Mouse (Mus musculus) liver, embryonic 13.5 days (tissue): ENCODE measurements around the gene Clstn1. TPM values are rescaled to one million over a fixed set of nuclear protein-coding genes. Genes with fewer than 3 reads are reported as not detected.
A peak's percentile ranks its signal among the peaks of the same experiment; 100 is the strongest.

ENCODE experiments used
- ATAC-seq: fragments of 200-750 bp; cut with Nextera tagmentation; 2 replicates; pipeline ENCODE4 v1.8.0; 2017; ENCODE audit warnings: low read depth, mild to moderate bottlenecking, moderate number of reproducible peaks, moderate library complexity
- DNase-seq: peaks from one replicate; pipeline ENCODE4 v3.0.0; 2022
- H3K27ac ChIP-seq: fragments of 300-500 bp; sonication (generic); 2 replicates; pipeline ENCODE4 v1.5.1; 2015; ENCODE audit warnings: moderate library complexity, mild to moderate bottlenecking, inconsistent platforms
- H3K27me3 ChIP-seq: fragments of 300-500 bp; sonication (generic); 2 replicates; pipeline ENCODE4 v1.6.1; 2015; ENCODE audit warnings: mild to moderate bottlenecking, inconsistent platforms
- H3K36me3 ChIP-seq: fragments of 300-500 bp; sonication (generic); 2 replicates; pipeline ENCODE4 v1.6.1; 2015; ENCODE audit warnings: mild to moderate bottlenecking, inconsistent platforms
- H3K4me1 ChIP-seq: fragments of 300-500 bp; sonication (generic); replicated peaks from 2 replicates; pipeline ENCODE4 v1.6.1; 2015; ENCODE audit warnings: inconsistent platforms
- H3K4me2 ChIP-seq: fragments of 300-500 bp; sonication (generic); 2 replicates; pipeline ENCODE4 v1.6.1; 2015; ENCODE audit warnings: inconsistent platforms, mild to moderate bottlenecking, moderate library complexity
- H3K4me3 ChIP-seq: fragments of 300-500 bp; sonication (generic); replicated peaks from 2 replicates; pipeline ENCODE4 v1.5.1; 2015; ENCODE audit warnings: mild to moderate bottlenecking, inconsistent platforms
- H3K9ac ChIP-seq: fragments of 300-500 bp; sonication (generic); 2 replicates; pipeline ENCODE4 v1.6.1; 2015; ENCODE audit warnings: mild to moderate bottlenecking, inconsistent platforms
- H3K9me3 ChIP-seq: fragments of 300-500 bp; sonication (generic); replicated peaks from 2 replicates; pipeline ENCODE4 v1.6.1; 2016; ENCODE audit warnings: inconsistent platforms
- WGBS: fragments of 180-500 bp; shearing (Covaris S2); methylation state at CpG from one replicate; pipeline ENCODE4 v1.1.7; 2015; ENCODE audit not compliant: insufficient replicate concordance; 5-methylcytosine and 5-hydroxymethylcytosine counted together
- polyA plus RNA-seq: library from polyadenylated mRNA; unstranded; fragments of >200 nt; fragmentation: Nextera tagmentation; extraction: Ambion mirVana; gene quantifications from 2 replicates; pipeline ENCODE4 v1.2.1, GENCODE M21; 2015

Gene Clstn1
- 2.6 and 2.9 TPM in 2 replicates for polyA plus RNA-seq

DNA sequence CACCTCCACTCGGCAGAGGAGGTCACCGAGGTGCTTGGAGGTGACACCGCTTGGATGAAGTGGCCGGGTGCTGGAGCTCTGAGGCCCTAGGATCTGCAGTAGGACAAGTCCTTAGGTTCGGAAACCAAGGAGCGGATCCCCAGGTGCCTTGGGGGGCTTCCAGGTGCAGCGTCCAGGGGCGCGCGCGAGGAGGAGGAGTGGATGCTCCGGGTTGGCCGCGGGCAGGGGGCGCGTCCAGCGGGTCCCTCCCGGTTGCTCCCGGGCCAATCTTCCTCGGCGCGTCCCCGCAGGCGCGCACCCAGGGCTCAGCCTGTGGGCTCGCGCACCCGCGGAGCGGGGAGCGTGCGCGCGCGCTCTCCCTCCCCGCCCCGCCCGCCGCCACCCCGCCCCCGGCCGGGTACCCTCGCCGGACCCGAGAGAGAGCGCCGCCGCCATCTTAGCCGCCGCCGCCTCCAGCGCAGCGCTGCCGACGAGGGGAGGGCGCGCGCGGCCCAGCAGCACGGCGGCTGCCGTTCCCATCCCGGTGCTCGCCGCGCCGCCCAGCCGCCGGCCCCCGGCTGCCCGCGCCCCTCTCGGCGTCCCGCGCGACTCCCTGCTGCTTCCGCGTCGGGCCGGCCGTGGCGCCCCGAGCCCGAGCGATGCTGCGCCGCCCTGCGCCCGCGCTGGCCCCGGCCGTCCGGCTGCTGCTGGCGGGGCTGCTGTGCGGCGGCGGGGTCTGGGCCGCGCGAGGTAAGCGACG is at the start of gene Clstn1:
Gene Clstn1, plus strand, starts transcription at position 425 of the 739 bp plus-strand sequence.
- Histone ChIP-seq H3K9ac (peak within 1 kb of the TSS; percentile 57), H3K36me3 (no peaks in the 10 kb centered on the region), H3K4me3 (peak within 1 kb of the TSS; percentile 64), H3K27ac (no peak within 1 kb of the TSS), H3K4me1 (peaks cover 17% of the 10 kb centered on the region; the same call in 1 of the 2 replicates), H3K4me2 (peak within 1 kb of the TSS; percentile 74), H3K9me3 (no peaks in the 10 kb centered on the region), H3K27me3 (peaks cover 74% of the 10 kb centered on the region)
- ATAC-seq (0 out of 2 replicates have a peak, but pooled peaks have one; percentile 45), DNase-seq (no peak)
- 2% methylated on average over 73 of the region's 103 CpGs for WGBS

DNA sequence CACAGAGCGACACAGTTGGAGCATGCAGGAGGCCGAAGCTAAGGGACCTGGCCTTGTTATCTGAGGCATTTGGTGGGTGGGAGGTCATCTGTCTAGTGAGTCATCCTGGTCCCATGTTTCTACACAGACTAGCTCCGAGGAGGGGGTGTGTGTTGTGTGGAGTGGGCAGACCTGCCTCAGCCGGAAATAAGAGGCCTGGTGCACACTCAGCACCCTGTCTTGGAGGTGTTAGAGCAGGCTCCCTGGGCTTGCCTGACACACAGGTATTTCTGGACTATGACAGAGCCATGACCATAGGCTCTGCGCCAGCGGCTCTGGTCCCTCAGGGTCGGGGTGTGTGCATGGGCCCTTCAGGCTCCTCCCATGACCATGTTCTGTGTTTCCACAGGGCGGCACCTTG is 46.8 kb upstream of the Clstn1 start:
- H3K4me3 ChIP-seq = no peak overlapping the region
- ATAC-seq (no peak), DNase-seq (no peak)
- H3K4me1 ChIP-seq = peaks cover 4% of the 10 kb centered on the region
- no peaks in the 10 kb centered on the region for H3K9me3 ChIP-seq
- no peaks in the 10 kb centered on the region for H3K36me3 ChIP-seq
- WGBS = 65% methylated on average over 8 of the region's 8 CpGs
- H3K27ac ChIP-seq = no peak overlapping the region
- H3K27me3 ChIP-seq = no peaks in the 10 kb centered on the region
- H3K9ac ChIP-seq = no peak overlapping the region
- H3K4me2 ChIP-seq = no peak overlapping the region

DNA sequence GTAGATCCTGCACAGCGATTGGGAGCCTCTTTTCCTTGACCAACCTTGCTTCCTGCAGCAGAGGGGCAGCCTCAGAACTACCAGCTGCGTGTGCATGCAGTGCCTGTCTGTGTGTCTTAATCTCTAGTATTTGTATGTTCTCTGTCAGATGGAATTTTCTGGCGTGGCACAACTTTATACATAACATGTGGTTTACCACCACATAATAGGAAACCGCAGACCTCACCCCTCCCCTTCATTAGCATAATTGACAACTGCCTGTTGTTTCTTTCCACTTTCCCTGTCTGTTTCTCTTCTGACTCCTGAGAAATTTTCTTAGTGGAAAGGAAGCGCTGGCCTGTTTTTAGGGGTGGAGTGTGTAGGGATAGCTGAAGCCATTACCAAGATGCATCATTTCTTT is 44.3 kb upstream of the Clstn1 start:
- no peak overlapping the region for H3K27ac ChIP-seq
- ATAC-seq = no peak
- WGBS = 39% methylated on average over 5 of the region's 5 CpGs

DNA sequence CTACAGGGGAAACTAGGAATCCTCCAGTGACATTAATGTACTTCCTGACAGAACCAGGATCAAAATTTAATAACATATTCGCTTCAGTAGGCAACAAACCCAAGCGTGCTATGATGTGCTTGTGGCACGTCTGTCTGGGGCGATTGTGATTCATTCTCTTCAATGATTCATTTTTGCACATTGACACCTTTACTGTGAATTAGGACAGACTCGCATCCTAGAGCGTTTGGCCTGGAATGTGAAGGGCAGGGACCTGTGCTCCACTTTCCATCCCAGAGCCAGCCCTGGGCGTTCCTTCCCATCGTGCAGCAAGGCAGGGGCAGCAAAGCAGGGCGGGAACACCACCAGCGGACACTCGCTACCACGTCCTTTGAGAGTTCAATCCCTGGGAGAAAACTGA is 43.8 kb upstream of the Clstn1 start:
- no peak for ATAC-seq
- no peak for DNase-seq
- Histone ChIP-seq H3K4me2 (no peak overlapping the region), H3K27me3 (no peaks in the 10 kb centered on the region), H3K36me3 (no peaks in the 10 kb centered on the region), H3K9me3 (no peaks in the 10 kb centered on the region), H3K27ac (no peak overlapping the region), H3K4me1 (peaks cover 17% of the 10 kb centered on the region), H3K4me3 (no peak overlapping the region), H3K9ac (no peak overlapping the region)
- WGBS = 73% methylated on average over 12 of the region's 12 CpGs

More for the DNA sequence above, 44.3 kb upstream of the Clstn1 start:
- H3K27me3 ChIP-seq = no peaks in the 10 kb centered on the region
- peaks cover 12% of the 10 kb centered on the region for H3K4me1 ChIP-seq
- DNase-seq = no peak
- H3K36me3 ChIP-seq = no peaks in the 10 kb centered on the region
- no peak overlapping the region for H3K9ac ChIP-seq
- H3K4me2 ChIP-seq = no peak overlapping the region
- no peaks in the 10 kb centered on the region for H3K9me3 ChIP-seq
- no peak overlapping the region for H3K4me3 ChIP-seq

DNA sequence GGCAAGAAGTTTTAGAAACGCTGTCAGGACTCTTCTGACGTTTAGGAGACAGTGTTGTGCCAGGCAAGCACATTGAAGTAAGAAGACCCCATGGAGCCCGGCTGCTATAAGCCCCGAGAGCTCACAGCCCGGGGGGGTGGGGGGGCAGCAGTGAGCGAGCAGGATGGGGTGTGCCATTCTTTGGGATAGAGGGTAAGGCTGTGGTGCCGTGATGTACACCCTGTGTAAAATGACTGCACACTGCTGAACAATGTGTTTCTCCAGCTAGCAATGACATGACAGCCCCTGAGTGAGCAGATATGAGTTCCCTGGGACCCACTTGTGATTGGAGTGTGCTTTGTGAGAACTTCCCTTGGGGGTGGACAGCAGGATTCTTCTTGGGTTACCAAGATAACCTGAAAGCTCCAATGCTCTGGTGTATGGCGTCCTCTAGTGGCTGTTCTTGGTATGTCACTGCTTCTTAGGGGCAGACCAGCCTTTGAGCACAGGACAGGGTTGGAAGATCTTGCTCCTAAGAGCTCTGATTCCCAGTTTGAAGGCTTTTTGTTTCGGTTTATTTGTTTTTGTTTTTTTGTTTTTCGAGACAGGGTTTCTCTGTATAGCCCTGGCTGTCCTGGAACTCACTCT is 43.2 kb upstream of the Clstn1 start:
- Histone ChIP-seq H3K27me3 (no peaks in the 10 kb centered on the region), H3K27ac (no peak overlapping the region), H3K36me3 (no peaks in the 10 kb centered on the region), H3K4me3 (no peak overlapping the region), H3K9me3 (no peaks in the 10 kb centered on the region), H3K9ac (no peak overlapping the region), H3K4me1 (peaks cover 18% of the 10 kb centered on the region), H3K4me2 (no peak overlapping the region)
- WGBS = 40% methylated on average over 10 of the region's 10 CpGs
- ATAC-seq (no peak), DNase-seq (peak; percentile 49)

DNA sequence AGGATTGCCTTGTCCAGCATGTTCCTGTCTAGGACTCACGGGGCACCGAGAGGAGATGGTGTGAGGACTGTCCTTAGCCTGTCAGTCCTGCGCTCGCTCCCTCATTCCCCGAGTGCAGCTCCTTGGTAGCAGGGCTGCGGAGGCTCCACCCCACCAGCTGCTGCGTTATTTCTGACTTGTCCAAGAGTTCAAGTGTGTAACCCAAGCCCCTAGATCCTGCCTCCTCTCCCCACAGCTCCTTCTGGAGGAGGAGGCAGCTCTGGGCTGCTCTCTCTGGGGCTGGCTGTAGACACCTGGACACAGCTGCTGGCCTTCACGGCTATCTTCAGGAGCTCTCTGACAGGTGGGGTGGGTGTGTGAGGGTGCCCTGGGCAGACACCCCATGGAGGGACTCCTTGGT is 41.4 kb upstream of the Clstn1 start:
- WGBS = 81% methylated on average over 8 of the region's 8 CpGs
- no peak overlapping the region for H3K27ac ChIP-seq
- DNase-seq (no peak), ATAC-seq (no peak)
- no peak overlapping the region for H3K4me2 ChIP-seq
- no peaks in the 10 kb centered on the region for H3K36me3 ChIP-seq
- no peak overlapping the region for H3K4me3 ChIP-seq
- no peak overlapping the region for H3K9ac ChIP-seq
- no peaks in the 10 kb centered on the region for H3K9me3 ChIP-seq
- peaks cover 18% of the 10 kb centered on the region for H3K4me1 ChIP-seq
- no peaks in the 10 kb centered on the region for H3K27me3 ChIP-seq

DNA sequence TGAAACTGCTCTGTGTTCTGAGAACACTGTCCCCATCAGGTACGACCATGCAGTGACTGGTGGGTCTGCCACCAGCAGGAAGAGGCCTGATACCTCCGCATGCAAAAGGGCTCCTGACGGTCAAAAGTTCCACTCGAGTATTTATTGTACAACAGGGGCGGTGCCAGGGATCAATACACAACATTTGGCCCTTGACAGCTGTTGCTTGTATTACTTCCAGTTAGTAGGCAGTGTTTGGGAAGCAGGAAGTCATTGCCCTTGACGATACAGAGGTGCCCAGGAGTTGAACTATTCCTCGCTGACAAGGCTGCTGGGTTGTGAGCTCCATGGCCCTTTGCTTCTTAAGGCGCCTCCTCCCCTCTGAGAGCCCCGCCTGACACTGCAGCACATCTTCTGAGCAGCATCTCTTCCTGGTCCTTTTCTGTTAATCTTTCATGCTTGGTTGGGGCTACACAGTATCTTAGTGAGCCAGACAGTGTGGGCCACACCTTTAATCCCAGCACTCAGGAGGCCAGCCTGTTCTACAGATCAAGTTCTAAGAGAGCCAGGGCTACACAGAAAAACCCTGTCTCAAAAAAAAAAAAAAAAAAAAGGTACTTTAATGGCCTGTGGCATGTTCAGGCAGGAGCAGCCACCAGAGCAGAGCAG is 39.3 kb upstream of the Clstn1 start:
- peak; percentile 79 for ATAC-seq
- H3K36me3 ChIP-seq = no peaks in the 10 kb centered on the region
- no peaks in the 10 kb centered on the region for H3K27me3 ChIP-seq
- peak; percentile 32 for DNase-seq
- no peak overlapping the region for H3K9ac ChIP-seq
- H3K4me2 ChIP-seq = no peak overlapping the region
- no peak overlapping the region for H3K4me3 ChIP-seq
- peaks cover 14% of the 10 kb centered on the region for H3K4me1 ChIP-seq
- H3K9me3 ChIP-seq = no peaks in the 10 kb centered on the region
- WGBS = 58% methylated on average over 9 of the region's 9 CpGs
- no peak overlapping the region for H3K27ac ChIP-seq

DNA sequence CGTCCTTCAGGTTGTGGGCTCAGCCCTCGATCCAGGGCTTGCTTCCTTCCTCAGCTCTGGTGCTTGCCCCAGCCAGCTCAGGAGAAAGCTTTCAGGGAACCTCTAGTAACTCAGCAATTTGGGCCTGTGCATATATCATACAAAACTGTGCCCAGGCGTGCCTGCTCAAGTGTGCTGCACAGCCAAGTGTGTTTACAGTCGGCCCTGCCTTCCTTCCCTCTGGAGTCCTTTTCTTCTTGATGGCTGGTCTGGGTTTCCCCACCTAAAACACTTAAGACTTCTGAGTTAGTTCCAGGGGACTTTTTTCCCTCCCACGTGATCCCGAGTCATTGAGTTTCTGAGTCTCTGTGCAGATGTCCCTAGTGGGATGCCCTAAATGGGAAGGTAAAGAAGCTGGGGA is 38.7 kb upstream of the Clstn1 start:
- Histone ChIP-seq H3K27ac (no peak overlapping the region), H3K9ac (no peak overlapping the region), H3K4me3 (no peak overlapping the region), H3K4me2 (no peak overlapping the region), H3K4me1 (peaks cover 14% of the 10 kb centered on the region), H3K36me3 (no peaks in the 10 kb centered on the region), H3K27me3 (no peaks in the 10 kb centered on the region), H3K9me3 (no peaks in the 10 kb centered on the region)
- 66% methylated on average over 6 of the region's 6 CpGs for WGBS
- ATAC-seq (no peak), DNase-seq (no peak)

DNA sequence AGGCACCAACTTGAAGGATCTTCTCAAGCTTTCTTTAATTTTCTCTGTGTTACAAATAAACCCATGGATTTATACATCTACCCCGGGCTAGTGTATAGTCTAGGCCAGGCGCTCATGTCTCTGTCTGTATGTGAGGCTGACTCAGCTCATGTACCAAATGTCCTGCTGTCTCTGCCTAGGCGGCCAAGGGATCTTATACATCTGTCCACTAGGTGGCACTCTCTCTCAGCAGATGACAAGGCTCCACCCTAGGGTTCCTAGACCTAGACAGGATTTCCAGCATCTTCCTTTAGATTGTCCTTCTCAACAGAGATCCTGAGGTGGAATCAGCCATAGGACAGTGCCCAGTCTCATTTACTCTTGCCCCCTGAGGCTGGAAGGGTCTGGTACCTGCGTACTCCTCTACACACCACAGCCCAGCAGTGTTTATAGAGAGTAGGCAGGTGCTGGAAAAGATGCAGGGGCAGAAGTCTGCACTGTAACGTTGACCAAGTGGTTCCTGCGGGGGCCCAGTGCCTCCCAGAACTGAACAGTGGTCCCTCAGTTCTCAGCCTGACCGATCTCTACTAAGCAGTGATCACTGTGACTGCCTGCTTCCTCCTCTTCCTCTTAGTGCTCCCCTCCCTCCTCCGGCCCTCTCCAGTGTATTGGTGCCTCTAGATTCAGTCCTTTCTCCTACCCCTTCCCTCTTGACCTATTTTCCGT is 36.9 kb upstream of the Clstn1 start:
- DNase-seq (peak; percentile 58), ATAC-seq (peak; percentile 47)
- Histone ChIP-seq H3K4me1 (peaks cover 14% of the 10 kb centered on the region), H3K27ac (no peak overlapping the region), H3K4me3 (no peak overlapping the region), H3K27me3 (no peaks in the 10 kb centered on the region), H3K9me3 (no peaks in the 10 kb centered on the region), H3K4me2 (no peak overlapping the region), H3K36me3 (no peaks in the 10 kb centered on the region), H3K9ac (no peak overlapping the region)
- 39% methylated on average over 9 of the region's 9 CpGs for WGBS

DNA sequence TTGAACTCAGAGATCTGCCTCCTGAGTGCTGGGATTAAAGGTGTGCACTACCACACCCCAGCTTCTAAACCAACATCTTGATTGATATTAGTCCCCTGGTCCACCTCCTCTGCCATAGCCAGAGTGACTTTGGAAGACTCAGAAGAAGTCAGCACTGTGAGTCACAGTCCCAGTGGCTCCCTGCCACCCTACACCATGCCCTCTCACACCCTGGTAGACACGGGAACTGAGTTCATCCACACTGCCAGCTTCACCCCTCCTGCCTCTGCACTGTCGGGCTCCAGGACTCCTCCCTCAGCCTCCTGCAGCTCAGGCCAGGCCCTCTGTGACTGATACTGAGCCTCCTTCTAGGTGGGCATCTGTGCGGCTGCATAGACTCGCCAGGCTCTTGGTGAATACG is 35.4 kb upstream of the Clstn1 start:
- H3K9me3 ChIP-seq = no peaks in the 10 kb centered on the region
- WGBS = 59% methylated on average over 5 of the region's 5 CpGs

DNA sequence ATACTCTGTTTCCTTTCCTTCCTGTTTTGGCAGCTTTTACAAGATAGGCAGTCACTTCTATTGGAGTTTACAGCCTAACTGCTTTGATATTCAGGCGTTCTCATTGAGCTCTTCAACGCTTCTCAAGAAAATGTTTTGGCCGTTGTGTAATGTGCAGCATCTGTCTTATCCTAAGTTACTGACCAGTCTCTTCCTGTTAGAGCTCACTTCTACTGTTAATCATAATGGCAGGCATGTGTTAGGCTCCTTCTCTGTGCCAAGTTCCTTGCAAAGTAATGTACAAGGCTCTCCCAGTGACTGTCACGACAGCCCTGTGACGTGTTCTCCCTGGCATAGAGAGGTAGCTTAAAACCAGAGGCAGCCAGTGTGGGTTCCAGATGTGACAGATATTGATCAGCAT is 34.6 kb upstream of the Clstn1 start:
- no peak overlapping the region for H3K9ac ChIP-seq
- ATAC-seq = no peak
- WGBS = 64% methylated on average over 5 of the region's 5 CpGs
- H3K36me3 ChIP-seq = no peaks in the 10 kb centered on the region
- peaks cover 8% of the 10 kb centered on the region for H3K4me1 ChIP-seq
- H3K4me2 ChIP-seq = no peak overlapping the region
- H3K27me3 ChIP-seq = no peaks in the 10 kb centered on the region
- DNase-seq = no peak
- no peak overlapping the region for H3K4me3 ChIP-seq
- H3K9me3 ChIP-seq = no peaks in the 10 kb centered on the region
- H3K27ac ChIP-seq = no peak overlapping the region

More for the DNA sequence above, 35.4 kb upstream of the Clstn1 start:
- no peaks in the 10 kb centered on the region for H3K36me3 ChIP-seq
- peaks cover 14% of the 10 kb centered on the region for H3K4me1 ChIP-seq
- H3K9ac ChIP-seq = no peak overlapping the region
- no peak overlapping the region for H3K27ac ChIP-seq
- DNase-seq (no peak), ATAC-seq (no peak)
- H3K4me3 ChIP-seq = no peak overlapping the region
- H3K27me3 ChIP-seq = no peaks in the 10 kb centered on the region
- no peak overlapping the region for H3K4me2 ChIP-seq
